Mouse (Mus musculus) neutrophil, adult 5-6 weeks (primary cell): ENCODE data around the gene Ap1s2. TPM values are rescaled to one million over a fixed set of nuclear protein-coding genes. Genes with fewer than 3 reads are reported as not detected.
A peak's percentile ranks its signal among the peaks of the same experiment; 100 is the strongest.

Experiments used
- ATAC-seq: fragments of 151-379, 151-347 bp; 2 replicates; pipeline ENCODE4 v1.8.0; 2017; ENCODE audit warnings: mild to moderate bottlenecking, moderate TSS enrichment; ENCODE audit not compliant: insufficient number of reproducible peaks, poor library complexity, low FRiP score, severe bottlenecking; ENCODE audit errors: extremely low read depth
- total RNA-seq: library from RNA; stranded (forward); fragments of 200-1000 nt; gene quantifications from 2 replicates; pipeline ENCODE4 v1.2.3, GENCODE M21; 2017

Ap1s2 gene
- 61.6 and 77.7 TPM in 2 replicates for total RNA-seq

GRCm38 (mm10) chrX:163908337-163909250, at the start of gene Ap1s2:
Gene Ap1s2, plus strand, starts transcription at chrX:163909017.
- peak; percentile 95 for ATAC-seq

DNA sequence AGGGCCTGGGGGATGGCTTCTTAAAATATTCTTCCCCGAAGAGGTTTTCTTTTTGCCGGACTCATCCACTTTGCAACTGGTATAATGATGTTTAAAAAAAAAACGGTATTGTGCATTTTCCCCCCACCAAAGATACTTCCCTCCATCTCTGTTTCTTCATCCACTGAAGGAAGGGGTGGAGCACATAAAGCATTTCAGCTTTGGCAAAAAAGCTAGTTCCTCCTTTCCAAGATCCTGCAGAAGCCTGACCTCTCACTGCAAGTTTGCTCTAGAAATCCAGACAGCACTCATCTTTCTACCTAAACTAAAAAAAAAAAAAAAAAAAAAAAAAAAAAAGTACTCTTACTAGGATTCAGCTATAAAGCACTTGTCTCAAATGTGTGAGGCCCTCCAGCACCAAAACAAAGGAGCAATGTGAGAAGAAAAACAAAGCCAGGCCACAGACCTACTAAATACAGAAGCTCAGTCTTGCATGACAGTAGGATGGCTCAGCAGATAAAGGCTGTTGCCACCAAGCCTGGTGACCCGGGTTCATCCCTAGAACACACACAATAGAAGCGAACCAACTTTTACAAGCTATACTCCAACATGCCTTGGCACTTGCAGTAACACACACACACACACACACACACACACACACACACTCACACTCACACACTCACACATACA, 41.0 kb upstream of the Ap1s2 start:
- ATAC-seq, result peak; percentile 44; the same call in 1 of the 2 replicates

GRCm38 (mm10) chrX:163868659-163869278, 40.0 kb upstream of the Ap1s2 start:
- no peak for ATAC-seq

DNA sequence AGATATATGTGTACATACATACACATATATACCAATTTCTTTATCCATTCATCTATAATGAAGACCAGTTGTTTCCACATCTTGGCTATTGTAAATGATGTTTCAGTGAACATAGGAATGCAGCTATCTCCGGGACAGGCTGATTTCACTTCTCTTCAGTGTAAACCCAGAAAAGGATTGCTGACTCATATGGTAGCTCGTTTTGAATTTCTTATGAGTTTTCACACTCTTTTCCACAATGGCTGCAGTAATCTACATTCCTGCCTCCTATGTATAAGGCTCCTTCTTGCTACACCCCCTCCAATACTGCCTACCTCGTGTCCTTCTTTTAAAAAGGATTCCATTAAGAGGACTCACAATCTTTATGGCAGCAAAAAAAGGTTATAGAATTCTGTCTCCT, 32.9 kb upstream of the Ap1s2 start:
- no peak for ATAC-seq

GRCm38 (mm10) chrX:163876636-163877035, 32.2 kb upstream of the Ap1s2 start:
- no peak for ATAC-seq

DNA sequence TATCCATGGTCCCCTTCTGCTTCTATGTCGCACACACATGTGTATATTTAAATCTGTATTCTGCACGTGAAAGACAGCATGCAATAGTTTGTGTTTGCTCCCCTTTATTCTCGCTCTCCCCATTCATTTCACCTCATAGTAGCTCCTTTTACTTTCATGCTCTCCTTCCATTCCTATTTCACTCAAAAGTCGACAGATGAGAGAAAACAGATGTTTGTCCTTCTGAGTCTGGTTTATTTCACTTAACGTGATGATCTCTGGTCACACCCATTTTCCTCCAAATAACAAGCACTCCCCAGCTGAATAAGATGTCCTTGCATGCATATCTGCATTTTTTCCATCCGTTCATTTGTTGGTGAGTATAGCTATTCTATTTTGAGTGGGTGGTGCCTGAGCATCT, 29.8 kb upstream of the Ap1s2 start:
- ATAC-seq, result no peak

DNA sequence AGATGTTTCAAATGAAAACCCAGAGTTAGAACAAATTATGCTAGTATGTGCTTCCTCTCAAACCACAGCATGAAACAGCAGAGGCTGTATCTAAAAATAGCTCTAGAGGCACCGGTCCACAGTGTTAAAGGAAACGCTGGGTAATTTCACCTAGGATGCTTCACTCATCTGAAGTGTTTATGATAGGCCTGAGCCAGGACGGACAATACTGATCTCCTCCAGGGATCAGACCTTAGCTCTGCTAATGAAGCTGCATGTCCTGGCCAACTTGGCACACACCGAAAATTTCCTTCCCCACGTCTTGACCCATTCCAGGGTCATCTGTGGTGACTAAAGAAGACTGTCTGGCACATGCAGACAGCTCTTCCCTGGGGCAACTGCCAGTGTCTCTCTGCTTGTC, 29.4 kb upstream of the Ap1s2 start:
- no peak for ATAC-seq

- no peak for ATAC-seq
These were observed 23.3 kb upstream of the Ap1s2 start for GRCm38 (mm10) chrX:163885539-163885981.

DNA sequence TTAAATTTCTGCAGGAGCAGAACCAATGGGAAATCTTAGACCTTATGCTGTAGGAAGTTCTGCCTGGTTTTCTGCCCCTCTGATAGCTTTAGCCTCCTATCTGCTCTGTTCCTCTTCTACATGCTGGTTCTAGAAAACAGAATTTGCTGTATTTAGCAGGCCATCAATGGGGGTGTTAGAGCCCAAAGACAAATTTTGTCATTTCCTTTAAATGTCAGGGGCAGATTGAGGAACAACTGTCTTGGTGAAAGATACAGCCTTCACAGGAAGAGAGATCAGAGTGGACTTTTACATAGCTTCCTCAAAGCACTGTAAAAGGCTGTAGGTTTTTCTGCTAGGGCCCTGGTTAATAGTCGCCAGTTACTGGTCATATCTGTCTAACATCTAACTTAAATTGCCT, 11.5 kb upstream of the Ap1s2 start:
- peak; percentile 44 for ATAC-seq

GRCm38 (mm10) chrX:163899431-163900020, 9.3 kb upstream of the Ap1s2 start:
- peak; percentile 72 for ATAC-seq

- no peak for ATAC-seq
These were observed 2.0 kb upstream of the Ap1s2 start for GRCm38 (mm10) chrX:163906861-163907260.

DNA sequence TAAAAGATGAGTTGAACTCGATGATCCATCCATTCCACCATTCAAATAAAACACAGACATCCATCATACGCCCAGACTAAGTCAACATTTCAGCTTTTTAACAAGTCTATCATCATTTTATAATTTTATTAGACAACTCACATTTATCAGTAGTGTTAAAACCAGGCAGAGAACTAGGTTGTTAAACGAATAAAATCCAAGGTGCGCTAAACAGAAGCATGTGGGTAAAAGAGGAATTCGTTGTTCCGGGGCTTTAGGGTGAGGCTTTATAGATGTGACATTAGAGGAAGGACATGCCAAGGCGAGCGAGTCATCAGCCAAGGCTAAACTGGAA, 847 bp upstream of the Ap1s2 start:
- no peak for ATAC-seq

DNA sequence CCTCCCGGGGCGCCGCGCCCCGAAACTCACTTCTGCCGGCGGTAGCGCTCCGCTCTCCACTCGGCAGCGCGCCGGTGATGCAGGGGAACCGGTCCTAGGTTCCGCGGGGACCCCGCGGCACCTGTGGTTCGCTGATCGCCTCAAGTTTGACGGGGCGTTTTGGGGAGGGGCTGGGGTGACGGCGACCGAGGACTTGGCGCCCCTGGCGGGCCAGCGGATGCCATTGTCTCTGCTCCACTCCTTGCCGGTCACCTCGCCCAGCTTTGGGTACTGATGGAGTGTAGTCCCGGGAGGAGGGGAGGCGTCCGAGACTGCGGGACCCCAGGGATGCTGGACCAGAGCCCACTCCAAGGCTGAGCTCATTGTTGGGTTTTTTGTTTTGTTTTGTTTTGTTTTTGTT, 564 bp downstream of the Ap1s2 start:
- peak; percentile 22 for ATAC-seq

DNA sequence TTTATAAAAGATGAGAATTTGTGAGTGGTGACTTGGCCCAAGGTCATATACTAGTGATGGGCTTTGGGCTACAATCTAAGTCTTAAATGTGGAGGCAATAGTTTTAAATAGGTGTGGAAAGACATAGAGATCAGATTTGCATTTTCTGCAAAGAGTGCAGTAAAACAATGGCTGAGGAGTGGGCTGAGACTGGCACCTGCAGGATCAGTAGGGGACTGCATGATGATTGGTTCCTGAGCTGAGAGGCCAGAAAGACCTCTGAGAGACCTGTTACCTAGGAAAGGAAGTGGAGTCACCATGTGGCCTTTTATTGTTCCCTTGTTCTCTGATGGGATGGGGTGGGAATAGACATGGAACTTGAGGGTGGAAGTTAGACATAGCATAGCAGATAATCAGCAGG, 4.0 kb downstream of the Ap1s2 start:
- ATAC-seq, result peak; percentile 45; the same call in 1 of the 2 replicates

- no peak for ATAC-seq
These were observed 20.7 kb downstream of the Ap1s2 start for GRCm38 (mm10) chrX:163929550-163929949.

DNA sequence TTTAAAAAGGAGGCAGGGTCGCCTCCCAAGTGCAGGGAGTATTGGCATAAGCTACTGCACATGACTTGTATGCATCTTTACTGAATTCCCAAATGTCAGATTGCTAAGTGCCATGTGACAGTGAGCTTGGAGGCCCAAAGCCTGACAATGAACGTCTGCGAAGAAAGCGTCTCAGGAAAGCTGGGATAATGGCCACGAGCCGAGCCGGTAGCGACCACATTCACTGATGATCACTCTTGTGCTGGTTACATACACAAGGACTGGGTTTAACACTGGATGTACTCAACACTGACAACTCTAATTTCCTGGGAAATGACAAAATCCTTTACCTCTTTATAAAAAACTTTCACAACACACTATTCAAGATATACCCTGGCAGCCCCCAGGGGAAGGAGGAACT, 25.9 kb downstream of the Ap1s2 start:
- no peak for ATAC-seq

GRCm38 (mm10) chrX:163938587-163938986, 29.8 kb downstream of the Ap1s2 start:
- ATAC-seq, result no peak

DNA sequence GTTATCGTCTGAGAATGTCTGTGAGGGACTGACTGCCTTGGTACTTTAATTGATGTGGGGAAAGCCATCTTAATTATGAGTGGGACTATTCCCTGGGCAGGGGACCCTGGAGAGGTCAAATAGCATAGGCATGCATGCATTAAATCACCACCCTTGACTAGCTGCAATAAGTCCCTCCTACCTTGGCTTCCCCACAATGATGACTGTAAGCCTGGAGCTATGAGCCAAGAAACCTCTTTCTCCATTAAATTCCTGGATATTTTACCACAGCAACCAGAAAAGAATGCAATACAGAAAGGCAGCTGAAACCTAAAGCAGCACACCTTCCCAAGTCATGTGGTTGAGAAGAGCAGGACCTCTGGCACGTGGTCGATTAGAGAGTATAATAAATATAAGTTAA, 35.6 kb downstream of the Ap1s2 start:
- ATAC-seq, result no peak

GRCm38 (mm10) chrX:163951618-163952017, 42.8 kb downstream of the Ap1s2 start:
- ATAC-seq, result no peak
